Mouse (Mus musculus): ENCODE results near the gene Samd8.

Samd8 gene

DNA sequence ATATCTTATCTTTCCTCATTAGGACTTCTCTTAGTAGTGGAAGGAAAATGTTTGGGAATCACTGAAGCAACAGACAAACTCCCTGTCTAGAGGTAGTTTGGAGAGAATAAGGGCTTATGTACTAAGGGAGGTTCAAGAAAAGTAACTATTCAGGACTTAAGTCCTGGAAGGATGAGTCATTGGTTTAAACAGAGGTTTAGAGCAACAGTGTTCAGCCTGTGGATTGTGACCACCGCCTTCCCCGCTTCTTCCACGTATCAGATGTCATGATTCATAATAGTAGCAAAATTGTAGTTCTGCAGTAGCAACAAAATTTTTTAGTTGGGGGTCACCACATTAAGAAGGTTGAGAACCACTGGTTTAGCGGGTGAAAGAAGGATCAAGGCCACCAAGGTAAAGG is 50.3 kb downstream of the Samd8 start:
- DNase-seq (ENCODE audit: low spot score), result no peak

DNA sequence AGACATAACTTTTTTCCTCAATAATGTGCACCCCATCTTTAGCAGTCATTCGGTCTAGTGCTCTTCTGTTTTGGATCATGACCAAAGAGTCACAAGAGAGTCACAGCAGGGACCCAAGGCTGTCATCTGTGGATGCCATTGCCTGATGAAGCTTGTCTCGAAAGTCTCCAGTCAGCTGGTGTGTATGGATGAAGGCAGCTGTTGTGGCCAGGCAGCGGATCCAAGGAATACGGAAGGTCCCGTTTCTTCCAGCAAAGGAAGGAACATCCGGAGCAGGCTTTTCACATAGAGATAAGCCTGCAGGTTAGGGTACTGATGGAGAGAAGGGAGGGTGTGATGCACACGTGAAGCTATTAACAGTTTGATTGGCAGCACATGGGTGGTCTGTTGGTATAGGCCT is 51.3 kb downstream of the Samd8 start:
- DNase-seq (ENCODE audit: low spot score), result no peak

DNA sequence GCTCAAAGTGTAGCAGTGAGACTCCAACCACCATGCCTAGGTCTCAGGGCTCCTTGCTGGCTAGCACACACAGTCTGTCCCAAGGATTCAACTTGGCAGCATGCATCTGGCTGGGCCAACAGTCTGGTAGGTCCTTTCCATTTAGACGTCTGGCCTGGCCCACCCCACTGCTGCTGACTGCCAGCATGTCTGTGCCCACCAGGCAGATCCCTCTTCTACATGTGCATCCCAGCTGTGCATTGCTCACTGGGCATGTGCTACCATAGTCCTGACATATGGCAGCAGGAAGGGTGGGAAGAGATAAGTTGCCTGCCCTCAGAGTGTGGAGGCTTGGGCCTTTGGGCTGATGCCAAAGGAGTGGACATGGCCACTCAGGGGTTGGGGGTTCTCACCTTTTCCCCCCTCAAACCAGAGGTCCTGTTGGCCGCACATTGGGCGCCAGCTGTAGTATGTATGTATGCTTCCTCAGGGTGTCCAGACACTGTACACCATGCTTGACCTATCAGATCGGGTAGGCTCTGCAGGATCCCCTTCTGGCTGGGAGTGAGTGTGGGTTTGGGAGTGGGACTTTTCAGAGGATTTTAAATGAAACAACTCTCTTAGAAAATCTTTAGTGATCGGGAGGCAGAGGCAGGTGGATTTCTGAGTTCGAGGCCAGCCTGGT is 52.3 kb downstream of the Samd8 start:
- DNase-seq (ENCODE audit: low spot score), result no peak

DNA sequence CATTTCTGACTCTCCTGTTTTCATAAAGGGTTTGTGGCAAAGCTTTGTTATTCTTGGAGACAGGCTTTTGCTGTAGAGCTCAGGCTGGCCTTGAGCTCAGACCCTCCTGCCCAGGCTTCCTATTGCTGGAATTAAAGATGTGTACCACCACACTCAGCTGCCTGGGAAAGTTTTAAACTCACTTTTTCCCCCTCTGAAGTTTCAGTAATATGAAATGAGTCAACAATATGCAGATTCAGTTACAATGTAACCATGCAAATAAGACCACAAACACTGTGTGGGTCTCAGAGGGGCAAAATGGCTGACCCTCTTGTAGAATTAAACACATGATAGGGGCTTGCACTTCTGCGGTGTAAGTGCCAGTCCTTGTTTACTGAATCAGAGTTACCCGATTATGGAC is 55.9 kb downstream of the Samd8 start:
- DNase-seq (ENCODE audit: low spot score), result no peak

DNA sequence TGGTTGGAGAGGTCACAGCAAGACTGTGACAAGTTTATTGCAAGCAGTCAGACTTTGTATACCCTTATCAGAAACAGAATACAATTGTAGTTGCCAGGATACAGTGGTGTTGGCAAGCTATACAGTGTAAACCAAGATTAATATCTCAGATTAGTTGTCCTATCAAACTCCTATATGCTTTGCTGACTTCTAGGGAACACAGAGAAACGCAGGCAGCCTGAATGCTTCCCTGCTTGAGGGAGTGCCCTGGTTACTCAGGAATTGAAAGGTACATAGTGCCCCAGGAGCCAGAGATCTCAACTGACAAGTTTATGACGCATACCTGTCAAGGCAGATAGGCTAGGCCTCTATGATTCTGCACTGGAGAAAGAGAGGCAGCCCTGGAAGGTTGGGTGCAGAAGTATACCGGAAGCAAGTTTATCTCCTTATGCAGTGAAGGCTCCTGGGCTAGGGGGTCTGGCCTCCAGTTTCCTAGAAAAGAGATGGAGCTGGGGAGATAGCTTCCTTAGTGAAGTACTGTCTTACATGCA is 56.4 kb downstream of the Samd8 start:
- DNase-seq (ENCODE audit: low spot score), result peak; percentile 35

DNA sequence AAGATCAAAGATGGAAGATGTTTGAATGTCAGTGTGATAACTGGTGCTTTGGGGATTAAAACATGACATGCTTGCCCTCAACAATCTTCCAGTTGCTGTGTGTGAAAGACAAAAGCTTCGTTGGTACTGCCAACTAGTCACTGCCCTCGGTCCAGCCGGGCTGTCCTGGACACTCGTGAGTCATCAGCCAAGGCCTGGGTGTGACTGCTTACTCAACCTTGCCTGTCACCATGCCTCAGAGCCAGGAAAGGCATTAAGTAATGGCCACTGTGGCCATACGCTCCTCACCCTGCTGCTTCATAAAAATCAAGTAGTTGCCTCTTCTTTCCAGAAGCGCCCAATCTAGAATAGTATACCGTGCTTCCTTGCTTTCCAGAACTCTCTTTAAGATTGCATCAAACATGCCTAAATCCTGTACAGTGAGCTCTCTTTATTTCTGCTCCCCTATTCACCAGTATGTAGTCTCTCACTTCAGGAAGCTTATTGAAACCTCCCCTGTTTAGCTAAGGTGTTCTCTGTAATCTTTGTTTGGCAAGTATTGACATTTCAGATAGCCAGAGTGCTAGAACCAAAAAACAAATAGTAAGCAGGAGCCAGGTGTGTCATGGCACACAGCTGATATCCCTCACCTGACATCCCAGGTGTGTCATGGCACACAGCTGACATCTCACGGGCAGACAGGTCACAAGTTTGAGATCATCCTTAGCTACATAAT is 58.0 kb downstream of the Samd8 start:
- DNase-seq (ENCODE audit: low spot score), result peak; percentile 46

DNA sequence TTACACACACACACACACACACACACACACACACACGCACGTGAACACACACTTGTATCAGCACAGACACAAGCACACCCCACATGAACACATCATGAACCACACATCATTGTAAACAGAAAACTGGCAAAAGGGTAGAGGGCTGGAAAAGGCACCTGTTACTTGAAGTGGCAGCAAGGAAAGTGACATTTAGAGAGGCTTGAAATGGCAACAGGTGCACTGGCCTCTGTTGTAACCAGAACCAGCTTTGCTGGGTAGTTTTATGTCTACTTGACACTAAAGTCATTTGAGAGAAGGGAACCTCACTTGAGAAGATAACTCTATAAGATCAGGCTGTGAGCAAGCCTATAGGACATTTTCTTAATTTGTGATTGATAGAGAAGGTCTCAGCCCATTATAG is 59.1 kb downstream of the Samd8 start:
- DNase-seq (ENCODE audit: low spot score), result no peak

DNA sequence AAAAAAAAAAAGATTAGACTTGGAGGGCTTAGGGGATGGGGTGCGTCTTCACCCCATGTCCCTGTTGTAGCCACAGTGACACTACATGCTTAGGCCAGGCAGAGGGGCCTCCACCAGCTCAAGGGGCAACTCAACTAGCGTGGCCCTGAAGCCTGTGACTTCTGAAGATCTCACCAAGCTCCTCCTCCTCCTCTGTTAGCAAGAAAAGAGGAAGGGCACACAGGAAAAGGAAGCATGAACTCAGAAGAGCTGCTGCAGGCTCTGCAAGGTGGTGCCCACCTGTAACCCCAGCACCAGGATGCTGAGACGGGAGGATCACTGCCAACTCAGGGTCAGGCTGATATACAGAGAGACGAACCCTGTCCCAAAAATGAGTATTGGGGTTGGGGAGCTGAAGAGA is 61.0 kb downstream of the Samd8 start:
- no peak for DNase-seq (ENCODE audit: low spot score)

DNA sequence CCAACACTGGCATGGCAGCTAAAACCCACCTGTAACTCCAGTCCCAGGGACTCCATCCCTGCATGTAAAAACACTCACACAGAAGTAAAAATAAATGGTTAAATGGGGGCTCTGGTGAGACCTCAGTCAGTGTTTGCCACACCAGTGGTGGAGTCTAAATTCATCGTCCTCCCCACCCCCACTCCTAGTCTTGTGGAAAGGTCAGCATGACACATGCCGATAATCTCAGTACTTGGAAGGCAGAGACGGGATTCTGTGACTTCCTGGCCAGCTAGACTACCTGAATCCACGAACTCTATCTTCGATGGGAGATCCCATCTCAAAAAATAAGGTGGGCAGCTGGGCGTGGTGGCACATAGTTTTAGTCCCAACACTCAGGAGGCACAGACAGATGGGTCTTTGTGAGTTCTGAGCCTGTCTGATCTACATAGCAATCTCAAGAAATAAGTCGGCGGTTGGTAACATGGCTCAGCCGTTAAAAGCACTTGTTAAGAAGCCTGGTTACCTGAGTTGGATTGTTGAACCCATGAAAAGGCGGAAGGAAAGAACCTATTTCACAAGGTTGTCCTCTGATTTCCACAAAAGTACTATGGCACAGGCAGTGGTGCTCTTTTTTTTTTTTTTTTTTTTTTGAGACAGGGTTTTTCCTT is 61.5 kb downstream of the Samd8 start:
- DNase-seq (ENCODE audit: low spot score), result no peak

DNA sequence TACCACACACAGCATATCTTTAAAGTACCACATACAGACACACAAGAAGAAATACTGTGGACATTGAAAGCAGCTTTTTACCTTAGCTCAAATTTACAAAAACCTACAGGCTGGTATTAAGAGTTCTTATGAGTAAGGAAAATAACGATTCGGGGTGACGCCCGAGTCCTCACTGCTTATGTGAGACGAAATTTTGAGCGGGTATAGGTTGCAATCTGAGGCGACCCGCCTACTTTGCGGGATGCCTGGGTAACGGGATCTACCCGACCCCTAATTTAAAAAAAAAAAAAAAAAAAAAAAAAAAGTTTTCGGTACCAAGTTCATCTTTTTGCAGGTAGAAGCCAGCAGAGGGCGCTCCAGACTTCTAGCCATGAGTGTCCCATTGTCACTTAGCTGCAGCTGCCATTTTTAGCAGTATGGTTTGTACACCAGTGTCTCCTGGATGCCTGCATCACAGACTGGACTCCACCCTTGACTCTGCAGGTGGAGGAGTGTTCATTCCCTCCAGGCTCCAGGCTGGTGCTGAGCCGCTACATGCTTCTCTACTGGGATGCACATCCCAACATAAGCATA is 62.3 kb downstream of the Samd8 start:
- peak; percentile 79 for DNase-seq (ENCODE audit: low spot score)

DNA sequence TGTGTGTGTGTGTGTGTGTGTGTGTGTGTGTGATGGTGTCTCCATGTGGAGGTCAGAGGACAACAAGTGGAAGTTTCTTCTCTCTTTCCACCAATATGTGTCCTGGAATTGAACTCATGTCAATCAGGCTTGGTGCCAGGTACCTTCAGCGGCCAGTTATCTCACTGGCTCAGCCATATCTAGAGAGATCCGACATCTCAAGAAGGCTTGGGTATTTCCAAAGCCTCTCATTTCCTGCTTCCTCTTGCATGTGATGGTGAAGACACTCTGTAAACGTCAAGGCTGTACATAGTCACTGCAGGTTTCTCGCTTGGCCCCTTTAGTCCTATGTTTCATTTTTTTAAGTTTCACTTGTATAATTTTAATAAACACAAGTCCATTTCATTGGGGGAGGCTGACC is 62.9 kb downstream of the Samd8 start:
- DNase-seq (ENCODE audit: low spot score), result no peak

DNA sequence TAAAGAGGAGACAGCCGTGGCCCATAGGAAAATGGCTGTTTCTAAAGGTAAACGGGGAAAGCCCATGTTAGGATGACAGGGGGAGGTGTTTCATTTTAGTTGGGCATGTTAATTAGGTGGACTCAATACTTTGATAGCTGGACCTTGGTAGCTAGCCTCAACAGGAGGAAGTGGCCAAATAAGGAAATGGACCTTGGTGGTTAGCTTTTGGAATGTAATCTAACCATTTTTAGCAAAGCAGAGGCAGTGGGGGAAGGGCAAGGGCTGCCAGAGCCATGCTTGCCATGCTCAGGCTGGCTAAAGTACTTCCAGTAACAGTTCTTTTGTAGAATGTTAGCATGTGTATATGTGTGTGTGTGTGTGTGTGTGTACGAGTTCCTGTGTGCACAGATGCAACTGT is 63.5 kb downstream of the Samd8 start:
- DNase-seq (ENCODE audit: low spot score), result peak; percentile 43

DNA sequence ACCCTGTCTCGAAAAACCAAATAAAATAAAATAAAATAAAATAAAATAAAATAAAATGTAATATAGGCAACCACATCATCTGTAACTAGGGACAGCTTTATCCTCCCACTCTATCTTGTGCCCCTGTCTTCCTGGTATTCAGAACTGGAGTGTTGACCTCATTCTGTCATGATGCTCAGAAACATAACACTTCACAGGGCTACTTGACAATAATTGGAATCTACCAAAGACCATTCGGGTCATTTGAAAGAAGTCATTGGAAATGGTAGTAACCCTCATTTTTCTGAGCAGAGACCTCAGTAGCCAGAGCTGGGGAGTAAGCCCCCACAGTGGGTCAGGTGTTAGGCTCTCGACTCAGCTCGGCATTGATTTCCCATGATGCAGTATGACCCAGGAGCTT is 64.3 kb downstream of the Samd8 start:
- no peak for DNase-seq (ENCODE audit: low spot score)

DNA sequence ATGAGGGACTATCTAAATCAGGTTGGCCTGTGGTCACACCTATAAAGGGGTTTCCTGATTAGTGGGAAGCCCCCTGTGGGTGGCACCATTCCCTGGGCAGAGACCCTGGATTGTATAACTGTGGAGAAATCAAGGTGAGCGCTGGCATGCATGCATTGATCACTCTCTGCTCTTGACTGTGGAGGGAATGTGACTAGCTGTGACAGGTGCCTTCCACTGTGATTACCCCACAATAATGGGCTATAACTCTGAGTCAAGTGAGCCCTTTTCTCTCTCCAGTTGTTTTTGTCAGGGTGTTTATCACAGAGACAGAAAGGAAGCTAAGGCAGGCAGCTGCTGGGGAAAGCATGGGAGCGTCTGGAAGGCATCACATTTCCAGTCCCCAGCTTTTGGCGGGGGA is 65.9 kb downstream of the Samd8 start:
- DNase-seq (ENCODE audit: low spot score), result no peak

DNA sequence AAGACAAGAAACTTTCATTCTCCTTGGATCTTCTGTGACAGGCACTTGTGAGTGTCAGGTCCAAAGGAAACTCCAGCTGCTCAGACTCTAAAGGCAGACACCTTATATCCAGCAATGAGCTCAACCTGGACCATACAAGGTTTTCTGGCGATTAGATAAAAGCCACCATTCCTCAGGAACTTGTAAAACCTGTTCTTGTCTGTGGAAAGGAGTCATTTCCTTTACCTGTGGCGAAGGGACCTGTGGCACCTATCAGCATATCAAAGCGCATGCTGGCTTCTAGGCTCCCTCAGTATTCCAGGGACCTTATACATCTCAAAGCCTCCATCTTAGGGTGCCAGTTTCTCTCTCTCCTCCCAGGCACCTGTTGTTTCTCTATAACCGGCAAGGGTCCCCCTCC is 67.1 kb downstream of the Samd8 start:
- no peak for DNase-seq (ENCODE audit: low spot score)

DNA sequence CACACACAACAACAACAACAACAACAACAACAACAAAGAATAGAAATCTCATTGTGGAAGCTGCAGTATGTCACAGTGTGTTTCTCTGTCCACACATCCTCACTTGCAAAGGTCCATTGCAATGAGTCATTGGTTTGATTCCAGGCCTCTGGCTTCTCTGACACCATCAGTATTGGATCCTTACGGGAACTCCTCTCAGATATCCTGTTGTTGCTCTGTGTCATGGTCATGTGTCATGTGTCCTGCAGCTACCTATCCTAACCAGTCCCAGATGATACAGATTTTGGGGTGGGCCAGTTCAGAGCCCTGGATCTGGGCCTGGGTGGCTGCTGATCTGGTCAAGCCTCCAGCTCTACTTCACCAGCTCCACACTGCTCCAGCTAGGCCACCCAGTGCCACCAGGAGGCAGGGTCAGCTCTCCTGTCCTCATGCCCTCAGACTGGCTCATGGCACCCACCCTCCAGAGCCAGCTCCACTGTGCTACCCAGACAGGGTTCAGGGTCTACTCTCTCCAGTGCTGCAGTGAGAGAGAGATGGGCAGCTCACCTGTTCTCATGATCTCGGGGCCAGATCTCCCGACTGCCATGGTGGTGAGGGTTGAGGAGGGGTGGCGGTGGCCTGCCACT is 70.7 kb downstream of the Samd8 start:
- DNase-seq (ENCODE audit: low spot score), result no peak

DNA sequence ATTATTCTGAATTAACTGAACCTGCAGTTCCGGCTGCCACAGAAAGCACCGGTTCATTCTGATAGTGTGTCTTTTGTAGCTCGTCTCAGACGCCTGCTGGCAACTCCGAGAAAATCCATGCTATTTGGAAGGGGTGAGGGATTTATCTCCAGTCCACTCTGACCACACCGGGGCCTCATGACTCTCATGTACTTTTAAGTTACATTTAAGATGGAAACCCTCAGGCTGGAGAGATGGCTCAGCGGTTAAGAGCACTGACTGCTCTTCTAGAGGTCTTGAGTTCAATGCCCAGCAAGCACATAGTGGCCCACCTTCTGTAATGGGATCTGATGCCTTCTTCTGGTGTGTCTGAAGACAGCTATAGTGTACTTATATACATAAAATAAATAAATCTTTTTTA is 72.0 kb downstream of the Samd8 start:
- DNase-seq (ENCODE audit: low spot score), result no peak

DNA sequence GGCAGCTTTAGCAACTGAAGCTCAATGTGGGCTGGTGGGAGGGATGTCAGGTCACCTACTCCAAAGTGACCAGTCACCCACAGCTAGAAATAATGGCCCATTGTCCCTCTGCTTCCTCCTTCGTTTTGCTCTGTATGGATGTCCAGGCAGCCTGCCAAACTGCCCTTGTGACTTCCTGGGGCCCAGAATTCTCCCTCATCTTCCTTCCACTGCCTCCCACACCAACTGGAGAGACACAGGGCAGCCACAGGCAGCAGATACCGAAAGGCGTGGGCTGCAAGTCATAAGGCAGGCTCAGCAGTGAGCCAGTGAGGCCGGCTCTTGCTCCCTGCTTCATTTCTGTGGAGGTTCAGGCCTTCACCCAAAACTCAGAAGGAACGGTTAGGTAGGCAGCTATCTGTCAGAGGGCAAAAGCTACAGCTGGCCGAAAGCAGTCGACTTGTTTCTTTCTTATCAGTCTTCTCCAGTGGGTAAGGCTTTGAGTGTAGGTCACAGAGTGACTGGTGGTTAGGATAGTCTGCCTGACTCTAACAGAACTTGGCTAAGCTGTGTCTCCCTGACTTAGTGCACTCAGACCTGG is 72.6 kb downstream of the Samd8 start:
- peak; percentile 88 for DNase-seq (ENCODE audit: low spot score)

DNA sequence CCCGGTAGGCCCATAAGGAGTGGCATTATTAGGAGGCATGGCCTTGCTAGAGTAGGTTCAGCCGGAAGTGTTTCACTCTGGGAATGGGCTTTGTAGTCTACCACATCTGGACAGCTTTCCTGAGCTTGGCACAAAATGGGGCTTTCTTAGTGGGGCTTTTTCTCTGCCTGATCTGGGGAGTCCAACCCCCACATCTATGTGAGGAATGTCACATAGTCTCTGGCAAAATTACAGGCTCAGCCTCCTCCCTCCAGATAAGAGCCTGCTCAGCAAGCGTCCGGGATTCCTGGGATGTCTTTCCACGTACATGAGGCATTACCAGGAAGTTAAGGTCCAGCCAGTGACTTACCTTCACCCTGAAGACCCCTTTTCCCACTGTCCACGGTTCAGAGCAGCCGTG is 73.6 kb downstream of the Samd8 start:
- no peak for DNase-seq (ENCODE audit: low spot score)

DNA sequence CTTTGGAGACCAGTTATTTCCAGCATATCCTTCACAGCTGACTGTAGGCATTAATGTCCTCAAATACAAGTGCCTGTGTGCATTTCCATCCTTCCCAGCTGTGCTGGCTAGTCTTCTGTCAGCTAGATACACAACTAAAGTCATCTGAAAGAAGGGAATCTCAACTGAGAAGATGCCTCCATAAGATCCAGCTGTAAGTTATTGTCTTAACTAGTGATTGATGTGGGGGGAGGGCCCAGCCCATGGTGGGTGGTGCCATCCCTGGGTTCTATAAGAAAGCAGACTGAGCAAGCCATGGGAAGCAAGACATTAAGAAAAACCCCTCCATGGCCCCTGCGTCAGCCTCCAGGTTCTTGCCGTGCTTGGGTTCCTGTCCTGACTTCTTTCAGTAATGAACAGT is 74.6 kb downstream of the Samd8 start, which contains the start of gene Vdac2:
TSS of gene Vdac2 (plus strand) at position 301 of the 400 bp plus-strand sequence.
- no peak for DNase-seq (ENCODE audit: low spot score)

DNA sequence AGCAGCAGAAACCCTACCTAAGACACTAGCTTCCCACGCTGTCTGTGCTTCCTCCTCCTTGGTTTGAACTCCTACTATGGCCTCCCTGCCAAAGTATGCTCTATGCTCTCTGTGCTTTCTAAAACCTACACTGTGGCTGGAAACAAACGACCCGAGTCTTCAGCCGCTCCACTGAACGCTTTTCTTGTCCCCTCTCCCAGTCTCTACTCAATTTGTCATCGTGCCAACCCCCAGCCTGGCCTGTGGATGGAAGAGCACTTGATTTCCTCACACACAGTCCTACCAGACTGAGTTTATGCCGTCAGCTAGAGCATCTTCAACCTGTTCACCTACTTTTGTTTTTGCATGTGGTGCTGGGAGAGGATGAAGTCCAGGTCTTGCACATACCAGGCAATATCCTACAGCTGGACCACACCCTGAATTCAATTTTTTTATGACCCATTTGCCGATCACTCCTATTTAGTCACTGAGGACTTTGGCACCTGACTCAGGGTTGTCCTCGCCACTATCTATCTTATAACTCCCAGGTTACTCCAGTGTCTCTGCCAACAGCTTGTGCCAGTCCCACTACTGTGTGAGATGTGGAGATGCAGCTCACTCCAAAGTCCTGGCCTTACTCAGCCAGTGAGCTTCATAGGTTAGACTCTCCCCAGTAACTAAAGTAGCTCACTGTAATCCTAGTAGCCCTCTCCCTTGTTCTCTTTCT is 75.6 kb downstream of the Samd8 start:
- DNase-seq (ENCODE audit: low spot score), result no peak

Data from lung, postnatal 25 days (tissue).